Mouse (Mus musculus) frontal cortex, postnatal 36 days (tissue): ENCODE data around the gene Mt2.
A peak's percentile ranks its signal among the peaks of the same experiment; 100 is the strongest.

ENCODE experiments used
- DNase-seq, 2 experiments: peaks; one replicate each; pipeline ENCODE4 v3.0.0; 2022; ENCODE audit warnings: low spot score in 2 of 2

Gene Mt2

DNA sequence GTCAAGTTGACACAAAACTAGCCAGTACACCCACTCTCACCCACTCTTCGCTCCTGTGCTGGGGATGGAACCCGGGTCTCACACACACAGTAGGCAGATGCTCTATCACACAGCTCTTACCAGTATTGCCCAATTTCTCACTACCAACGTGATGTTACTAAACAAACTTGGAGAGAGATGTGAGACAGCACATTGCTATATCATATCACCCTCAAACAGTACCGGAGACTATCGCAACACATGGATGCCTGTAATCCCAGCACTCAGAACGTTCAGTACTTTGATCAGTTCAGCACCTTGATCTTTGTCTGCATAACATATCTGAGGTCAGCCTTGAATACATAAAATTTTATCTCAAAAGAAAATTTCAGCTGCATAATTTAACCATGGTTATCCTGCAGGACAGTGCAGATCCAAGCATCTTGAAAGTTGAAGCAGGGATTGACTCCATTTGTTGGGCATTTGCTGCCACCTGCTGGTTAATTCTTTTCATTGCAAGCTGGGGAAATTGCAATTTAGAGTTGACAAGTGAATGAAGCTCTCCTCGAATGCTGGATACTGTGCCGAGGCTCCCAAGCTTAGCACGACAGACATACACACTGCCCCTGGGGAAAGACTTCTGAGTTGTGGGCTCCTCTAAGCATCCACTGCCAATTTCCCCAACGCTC, 26.9 kb downstream of the Mt2 start:
- DNase-seq: peak; percentile 65 to 81

DNA sequence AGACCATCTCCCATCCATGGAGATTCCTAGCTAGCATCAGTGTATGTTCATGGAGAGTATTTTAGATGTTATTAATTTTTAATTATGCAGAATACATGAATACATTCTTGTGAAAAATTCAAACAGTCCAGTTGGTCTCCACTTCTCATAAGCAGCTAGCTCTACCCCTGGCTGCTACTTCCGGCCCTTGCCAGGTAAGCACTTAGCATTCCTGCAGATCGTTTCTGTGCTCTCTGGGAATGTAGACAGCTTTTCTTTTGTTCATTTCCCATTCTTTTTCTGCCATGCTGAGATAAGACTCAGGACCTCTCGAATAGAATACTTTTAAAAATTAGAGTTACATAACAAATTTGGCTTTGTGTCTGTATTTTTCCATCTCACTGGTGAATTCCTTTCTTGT, 31.6 kb downstream of the Mt2 start:
- no peak for DNase-seq

DNA sequence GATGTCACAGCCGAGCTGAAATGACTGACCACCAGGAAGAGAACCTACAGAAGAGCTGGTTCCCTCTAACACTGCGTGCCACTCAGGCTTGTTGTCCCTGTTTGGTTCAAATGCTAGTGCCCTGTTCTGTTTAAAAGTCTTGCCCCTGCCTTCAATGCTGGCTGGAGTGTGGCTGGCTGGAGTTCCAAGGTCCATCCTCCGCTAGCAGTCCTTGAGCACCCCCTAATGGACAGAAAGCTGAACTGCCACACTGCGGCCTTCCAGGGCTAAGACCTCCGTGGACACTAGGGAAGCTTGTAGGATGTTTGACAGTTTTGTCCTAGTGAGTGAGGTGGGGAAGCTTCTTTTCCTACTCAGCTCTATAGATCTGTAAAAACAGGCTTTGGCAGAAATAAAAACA, 33.3 kb downstream of the Mt2 start:
- peak; percentile 45 to 55 for DNase-seq

DNA sequence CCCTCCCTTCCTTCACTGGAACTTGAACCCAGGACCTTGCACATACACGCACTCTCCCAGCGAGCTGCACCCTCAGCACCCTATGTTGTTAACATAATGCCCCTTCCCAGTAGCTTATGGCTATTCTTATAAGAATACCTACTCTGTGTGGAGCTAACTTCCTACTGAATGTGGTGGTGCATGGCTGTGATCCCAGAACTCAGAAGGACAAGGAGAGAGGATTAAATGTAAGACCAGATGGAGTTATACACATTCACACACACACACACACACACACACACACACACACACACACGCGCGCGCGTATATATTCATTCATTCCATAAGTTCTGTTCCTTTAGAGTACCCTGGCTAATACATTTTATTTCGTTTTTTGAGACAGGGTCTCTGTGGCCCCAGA, 33.8 kb downstream of the Mt2 start:
- DNase-seq: peak in 1 of 2 experiments; percentile 51

DNA sequence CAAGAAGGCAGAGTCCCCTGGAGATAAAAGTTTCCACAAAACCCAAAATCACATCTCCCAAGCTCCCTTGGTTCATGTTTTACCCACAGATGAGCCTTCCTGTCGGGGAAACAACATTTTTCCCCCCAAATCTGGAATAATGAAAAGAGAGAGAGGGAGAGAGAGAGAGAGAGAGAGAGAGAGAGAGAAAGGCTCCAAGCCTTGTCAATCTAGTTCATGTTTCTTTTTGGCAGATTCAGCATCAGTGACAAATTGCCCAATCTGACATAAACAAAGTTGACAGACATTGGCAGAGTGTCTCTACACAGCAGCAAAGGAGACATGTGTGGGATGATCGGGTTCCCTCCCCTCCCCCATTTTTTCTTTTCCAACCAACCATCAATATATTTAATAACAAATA, 35.0 kb downstream of the Mt2 start:
- no peak for DNase-seq

DNA sequence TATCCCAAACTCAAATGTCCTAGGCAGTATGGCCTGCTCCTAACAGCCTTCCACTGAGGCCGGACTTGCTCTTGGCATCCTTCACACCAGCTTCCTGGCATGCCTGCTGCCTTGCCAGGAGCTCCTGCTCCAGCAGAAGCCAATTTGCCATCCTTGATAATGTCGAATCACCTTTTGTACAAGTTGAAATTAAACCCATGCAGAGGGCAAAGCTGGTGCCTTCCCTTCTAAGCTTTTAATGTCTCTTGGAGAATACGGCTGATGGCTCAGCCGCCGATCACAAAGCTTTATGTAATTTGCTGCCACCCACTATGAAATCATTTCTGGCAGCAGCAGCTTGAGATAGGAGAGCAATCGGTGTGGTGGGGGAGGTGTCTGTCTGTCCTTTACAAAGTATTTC, 37.2 kb downstream of the Mt2 start:
- peak; percentile 52 to 75 for DNase-seq

DNA sequence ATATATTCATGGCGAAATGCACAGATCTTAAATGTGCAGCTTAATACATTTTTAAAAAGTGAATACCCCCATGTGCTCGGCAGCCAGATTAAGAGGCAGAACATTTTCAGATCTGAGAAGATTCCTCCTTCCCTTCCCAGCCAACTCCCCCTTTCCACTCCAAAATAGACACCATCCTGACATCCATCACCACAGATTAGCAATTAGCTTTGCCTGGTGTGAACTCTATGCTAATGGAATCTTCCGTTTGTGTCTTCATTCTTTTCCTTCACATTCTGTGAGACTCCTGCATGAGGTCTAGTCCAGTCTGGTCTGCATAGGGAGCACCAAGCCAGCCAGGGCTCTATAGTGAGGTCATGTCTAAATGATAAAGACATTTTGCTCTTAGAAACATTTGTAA, 37.8 kb downstream of the Mt2 start:
- DNase-seq: peak in 1 of 2 experiments; percentile 53

DNA sequence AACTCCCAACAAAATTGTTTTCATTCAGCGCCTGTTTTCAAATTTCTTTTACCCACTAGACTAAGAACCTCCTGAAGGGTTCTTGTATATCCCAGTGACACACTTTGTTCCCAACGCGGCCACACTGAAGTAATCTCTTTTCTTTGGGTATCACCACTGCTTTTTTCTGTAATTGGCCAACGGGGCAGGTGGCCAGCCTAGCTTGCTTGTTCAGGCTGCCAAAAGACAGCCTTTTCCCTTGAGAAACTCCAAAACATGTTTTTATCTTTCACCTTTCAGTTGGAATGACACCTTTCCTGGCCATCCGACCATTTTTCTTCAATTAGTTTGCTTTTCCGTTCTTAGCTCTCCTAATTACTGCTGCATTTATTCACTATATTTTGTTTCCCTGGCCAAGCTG, 41.4 kb downstream of the Mt2 start:
- DNase-seq: no peak

DNA sequence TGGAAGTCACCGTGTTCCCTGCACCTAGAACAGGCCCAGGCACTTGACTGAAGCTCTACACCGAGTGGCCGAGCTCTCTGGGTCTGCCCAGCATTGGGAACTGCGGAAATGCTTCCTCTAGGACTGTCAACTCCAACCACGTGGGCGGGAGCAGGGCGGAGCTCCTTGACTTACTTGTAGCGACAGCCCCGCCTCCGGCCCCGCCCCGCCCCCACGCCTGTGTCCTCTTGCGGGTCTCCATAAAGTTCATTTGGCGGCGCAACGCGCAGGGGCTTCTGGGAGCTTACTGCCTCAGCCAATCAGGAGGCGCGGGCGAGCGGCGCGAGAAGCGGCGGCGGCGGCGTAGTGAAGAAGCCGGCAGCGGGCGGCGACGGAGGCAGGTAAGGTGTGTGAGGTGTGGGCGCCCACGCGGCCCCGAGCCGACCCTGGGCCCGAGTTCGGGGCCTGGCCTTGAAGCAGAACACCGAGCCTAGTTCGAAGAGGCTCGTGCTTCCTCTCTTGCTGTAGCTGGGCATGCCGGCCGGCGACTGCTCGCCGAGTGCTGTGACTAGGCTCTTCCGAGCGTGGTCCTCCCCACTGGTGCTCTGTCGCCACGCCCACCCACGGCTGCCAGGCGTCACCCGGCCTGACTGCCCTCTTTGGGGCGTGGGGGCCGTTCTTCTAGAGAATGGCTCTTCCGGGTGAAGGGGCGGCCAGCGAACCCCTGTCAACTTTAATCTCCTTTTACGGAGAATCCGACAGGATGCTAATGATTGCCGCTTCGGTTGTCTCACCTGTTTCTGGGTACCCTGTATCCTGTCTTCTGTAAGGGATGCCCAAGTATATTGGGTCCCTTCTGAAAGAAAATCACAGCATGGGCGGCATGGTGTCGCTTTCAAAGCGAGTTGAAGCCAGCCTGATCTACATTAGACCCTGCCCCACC, 42.0 kb downstream of the Mt2 start, which contains the start of gene Nup93:
Nup93 (plus strand) TSS at position 313 of the 922 bp plus-strand sequence.
- peak; percentile 98 to 99 for DNase-seq
